Mouse (Mus musculus): ENCODE measurements around the gene Xpnpep3.

The Xpnpep3 gene

DNA sequence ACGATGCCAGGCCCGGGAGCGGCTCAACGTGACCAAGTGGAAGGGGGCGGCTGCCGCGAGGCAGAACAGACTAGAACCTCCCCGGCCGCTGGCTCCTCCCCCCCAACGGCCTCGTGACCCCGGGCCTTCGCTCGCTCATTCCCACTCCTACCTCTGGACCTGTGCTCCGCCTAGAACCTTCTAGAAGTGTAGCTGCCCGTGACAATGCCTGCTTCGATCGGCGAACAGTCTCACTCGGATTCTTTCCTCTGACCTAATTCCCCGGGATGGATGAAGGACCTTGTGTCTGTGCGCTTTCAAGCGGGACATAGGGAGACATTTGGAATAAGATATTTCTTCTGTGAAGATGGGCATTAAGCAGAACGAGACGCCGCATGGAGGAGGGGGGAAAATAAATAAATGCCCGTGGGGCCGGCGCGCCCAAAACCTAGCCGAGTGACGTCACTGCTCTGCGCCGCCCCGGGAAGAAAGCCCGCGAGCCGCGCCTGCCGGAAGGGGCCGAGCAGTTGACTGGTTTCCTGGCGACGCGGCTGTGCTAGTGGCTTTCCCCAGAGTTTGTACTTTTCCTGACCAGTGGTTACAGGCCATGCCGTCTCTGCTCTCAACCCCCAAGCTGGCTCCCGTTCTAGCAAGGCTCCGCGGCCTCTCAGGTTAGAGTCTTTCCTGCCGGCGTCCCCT is at the start of gene Xpnpep3, which contains the start of gene St13:
TSS of gene Xpnpep3 (plus strand) at position 501 of the 678 bp plus-strand sequence.
TSS of gene St13 (minus strand) at position 440 of the 678 bp plus-strand sequence.
- peak; percentile 99 for DNase-seq (ENCODE audit: low read depth, low spot score)

GRCm38 (mm10) chr15:81350401-81350800 is 49.5 kb upstream of the Xpnpep3 start:
- DNase-seq (ENCODE audit: low read depth, low spot score) = no peak

GRCm38 (mm10) chr15:81352638-81353037 is 47.3 kb upstream of the Xpnpep3 start:
- DNase-seq (ENCODE audit: low read depth, low spot score) = no peak

- peak; percentile 81 for DNase-seq (ENCODE audit: low read depth, low spot score)
These were observed 44.7 kb upstream of the Xpnpep3 start for GRCm38 (mm10) chr15:81355146-81355761.

DNA sequence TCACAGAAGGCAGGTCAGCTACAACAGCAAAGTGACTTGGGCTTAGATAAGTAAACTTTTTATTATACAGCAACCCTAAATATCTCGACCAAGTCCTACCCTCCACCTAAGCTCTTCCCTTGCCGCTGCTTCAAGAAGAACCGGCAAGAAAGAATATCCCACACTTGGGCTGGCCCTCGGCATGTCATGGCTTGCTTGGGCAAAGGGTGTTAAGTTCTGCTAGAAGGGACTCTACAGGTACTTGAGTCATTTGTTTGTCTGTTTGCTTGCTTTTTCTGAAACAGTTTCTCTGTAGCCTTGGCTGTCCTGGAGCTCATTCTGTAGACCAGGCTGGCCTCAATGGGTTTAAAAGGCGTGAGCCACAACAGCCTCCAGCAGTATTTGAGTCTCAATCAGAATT is 43.0 kb upstream of the Xpnpep3 start:
- DNase-seq (ENCODE audit: low read depth, low spot score) = no peak

GRCm38 (mm10) chr15:81358943-81359342 is 41.0 kb upstream of the Xpnpep3 start:
- no peak for DNase-seq (ENCODE audit: low read depth, low spot score)

GRCm38 (mm10) chr15:81359421-81359820 is 40.5 kb upstream of the Xpnpep3 start:
- no peak for DNase-seq (ENCODE audit: low read depth, low spot score)

- peak; percentile 98 for DNase-seq (ENCODE audit: low read depth, low spot score)
These were observed 39.5 kb upstream of the Xpnpep3 start, which contains the start of gene Slc25a17 for GRCm38 (mm10) chr15:81360345-81361021. TSS of gene Slc25a17 (minus strand) at chr15:81360812.

GRCm38 (mm10) chr15:81361022-81361404 is 38.9 kb upstream of the Xpnpep3 start:
- no peak for DNase-seq (ENCODE audit: low read depth, low spot score)

DNA sequence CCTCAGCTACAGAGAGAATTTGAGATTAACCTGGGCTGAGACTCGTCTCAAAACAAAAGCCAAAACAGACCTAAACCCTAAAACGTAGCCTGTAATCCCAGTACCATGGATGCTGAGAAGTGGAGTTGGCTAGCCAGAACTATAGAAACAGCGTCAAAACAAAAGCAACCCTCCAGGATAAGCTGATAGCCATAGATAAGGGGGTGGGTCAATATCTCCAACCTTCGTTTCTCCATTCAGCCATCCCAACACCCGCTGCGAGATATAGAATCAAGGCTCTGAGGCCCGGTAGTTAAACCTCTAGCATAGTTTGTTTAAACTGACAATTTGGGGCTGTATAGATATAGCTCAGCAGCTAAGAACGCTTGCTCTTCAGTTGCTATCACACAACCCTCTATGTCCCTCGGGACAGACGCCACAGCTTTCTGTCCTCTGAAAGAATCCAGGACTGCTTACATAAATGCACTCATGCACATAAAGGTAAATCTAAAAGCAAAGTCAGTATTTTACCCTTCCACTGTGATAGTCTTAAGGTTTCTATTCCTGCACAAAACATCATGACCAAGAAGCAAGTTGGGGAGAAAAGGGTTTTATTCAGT is 38.4 kb upstream of the Xpnpep3 start:
- no peak for DNase-seq (ENCODE audit: low read depth, low spot score)

DNA sequence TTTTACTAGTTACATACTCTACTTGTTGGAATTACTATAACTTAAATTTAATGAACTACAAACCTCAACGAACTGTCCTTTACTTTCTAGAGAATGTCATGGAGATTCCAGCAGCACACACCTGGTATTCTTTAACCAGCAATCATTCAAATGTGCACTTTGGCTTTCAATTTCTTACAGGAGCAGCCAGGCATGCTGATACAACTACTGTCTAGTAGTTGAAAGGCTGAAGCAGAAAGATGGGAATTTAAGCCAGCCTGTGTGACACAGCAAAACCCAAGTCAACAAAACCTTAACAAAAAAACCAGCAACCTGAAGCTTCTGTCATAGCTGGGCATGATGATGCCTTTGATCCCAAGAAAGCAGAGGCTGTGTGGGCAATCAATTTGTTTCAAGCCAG is 37.4 kb upstream of the Xpnpep3 start:
- no peak for DNase-seq (ENCODE audit: low read depth, low spot score)

DNA sequence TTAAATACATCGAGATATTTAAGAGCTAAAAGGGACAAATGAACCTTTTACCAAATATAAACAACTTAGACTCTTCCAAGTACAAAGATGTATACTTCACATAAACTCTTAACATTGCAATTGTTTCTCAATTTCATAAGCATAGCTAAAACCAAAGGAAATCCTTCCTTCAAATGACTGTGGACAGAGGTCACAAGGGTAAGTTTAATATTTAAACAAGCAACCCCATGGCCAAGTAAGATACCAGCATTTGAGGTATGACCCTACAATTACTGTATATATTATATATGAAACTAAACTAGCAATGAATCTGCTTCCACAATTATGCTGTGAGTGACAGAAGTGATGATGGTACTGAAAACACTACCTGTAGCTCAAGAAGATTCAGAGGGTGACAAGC is 35.7 kb upstream of the Xpnpep3 start:
- no peak for DNase-seq (ENCODE audit: low read depth, low spot score)

DNA sequence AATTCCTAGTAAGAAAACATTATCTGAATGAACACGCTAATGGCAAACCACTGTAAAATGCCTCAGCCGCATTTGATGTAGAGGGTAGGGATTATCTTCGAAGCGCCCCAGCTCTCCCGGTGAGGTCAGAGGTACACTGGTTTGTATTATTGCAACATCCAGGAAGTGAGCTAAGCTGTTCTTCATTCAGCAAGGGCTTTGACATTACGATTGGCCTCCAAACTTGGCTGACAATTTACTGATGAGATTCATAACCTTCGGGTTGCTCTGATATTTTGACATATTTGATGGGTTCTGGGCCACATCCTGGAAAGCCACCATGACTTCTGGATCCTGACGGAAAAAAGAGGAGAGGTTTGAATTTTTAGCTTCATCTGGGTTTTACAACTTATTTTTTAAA is 34.7 kb upstream of the Xpnpep3 start:
- no peak for DNase-seq (ENCODE audit: low read depth, low spot score)

DNA sequence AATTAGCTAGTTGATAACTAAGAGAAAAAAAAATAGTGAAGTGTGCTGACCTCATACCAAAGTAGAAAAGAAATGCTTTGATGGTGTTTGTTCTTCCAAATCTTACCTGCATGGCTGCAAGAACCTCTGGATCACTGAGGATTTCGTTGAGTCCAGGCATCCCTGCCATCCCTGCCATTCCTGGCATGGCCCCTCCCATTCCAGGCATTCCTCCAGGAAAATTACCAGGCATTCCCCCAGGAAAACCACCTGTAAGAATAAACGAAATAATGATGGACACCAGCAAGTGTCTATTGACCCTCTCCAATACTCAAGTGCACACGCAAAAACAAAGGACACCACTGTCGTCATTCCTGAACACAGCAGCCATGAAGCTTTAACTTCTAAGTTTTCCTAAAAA is 33.7 kb upstream of the Xpnpep3 start:
- DNase-seq (ENCODE audit: low read depth, low spot score) = no peak

GRCm38 (mm10) chr15:81368601-81369000 is 31.3 kb upstream of the Xpnpep3 start:
- no peak for DNase-seq (ENCODE audit: low read depth, low spot score)

GRCm38 (mm10) chr15:81370356-81370755 is 29.6 kb upstream of the Xpnpep3 start:
- peak; percentile 77 for DNase-seq (ENCODE audit: low read depth, low spot score)

GRCm38 (mm10) chr15:81374621-81375020 is 25.3 kb upstream of the Xpnpep3 start:
- DNase-seq (ENCODE audit: low read depth, low spot score) = no peak

- DNase-seq (ENCODE audit: low read depth, low spot score) = no peak
These were observed 21.1 kb upstream of the Xpnpep3 start for GRCm38 (mm10) chr15:81378845-81379244.

DNA sequence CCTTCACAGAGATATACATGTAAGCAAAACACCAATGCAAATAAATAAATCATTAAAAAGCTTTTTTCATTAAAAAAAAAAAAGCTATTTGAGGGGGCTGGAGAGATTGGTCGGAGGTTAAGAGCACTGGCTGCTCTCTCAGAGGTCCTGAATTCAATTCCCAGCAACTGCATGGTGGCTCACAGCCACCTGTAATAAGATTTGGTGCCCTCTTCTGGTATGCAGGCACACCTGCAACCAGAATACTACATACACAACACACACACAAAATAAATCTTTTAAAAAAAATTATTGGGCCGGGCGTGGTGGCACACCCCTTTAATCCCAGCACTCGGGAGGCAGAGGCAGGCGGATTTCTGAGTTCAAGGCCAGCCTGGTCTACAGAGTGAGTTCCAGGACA is 13.6 kb upstream of the Xpnpep3 start:
- peak; percentile 64 for DNase-seq (ENCODE audit: low read depth, low spot score)

DNA sequence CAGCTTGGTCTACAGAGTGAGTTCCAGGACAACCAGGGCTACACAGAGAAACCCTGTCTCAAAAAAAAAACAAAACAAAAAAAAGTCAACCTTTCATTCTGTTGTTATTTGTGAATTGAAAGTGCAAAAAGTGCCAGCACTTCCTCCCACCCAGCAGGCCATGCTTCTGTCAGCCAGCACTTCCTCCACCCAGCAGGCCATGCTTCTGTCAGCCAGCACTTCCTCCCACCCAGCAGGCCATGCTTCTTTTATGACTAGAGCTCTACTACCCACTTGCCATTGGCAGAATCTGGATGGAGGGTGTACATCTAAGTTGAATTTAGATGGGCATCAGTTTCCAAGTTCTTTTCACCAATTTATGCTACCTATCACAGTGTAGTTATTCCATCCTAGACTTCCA is 6.9 kb upstream of the Xpnpep3 start:
- no peak for DNase-seq (ENCODE audit: low read depth, low spot score)

GRCm38 (mm10) chr15:81394211-81394915 is 5.6 kb upstream of the Xpnpep3 start:
- no peak for DNase-seq (ENCODE audit: low read depth, low spot score)

DNA sequence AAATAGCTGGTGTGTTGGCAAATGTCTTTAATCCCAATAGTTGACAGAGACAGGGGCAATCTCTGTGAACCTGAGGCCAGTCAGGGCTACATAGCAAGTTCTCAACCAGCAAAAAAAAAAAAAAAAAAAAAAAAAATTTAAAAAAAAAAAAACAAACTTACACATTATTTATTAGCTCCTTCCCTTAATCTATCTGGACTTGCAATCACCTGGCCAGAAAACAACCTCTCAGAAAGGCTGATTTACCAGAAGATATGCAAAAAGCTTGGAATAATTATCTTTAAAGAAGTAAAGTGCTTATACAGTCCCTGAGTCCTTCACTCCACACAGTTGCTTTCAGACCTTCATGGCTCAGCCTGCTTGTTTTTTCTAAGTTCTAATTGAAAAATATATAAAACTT is 1.7 kb upstream of the Xpnpep3 start:
- no peak for DNase-seq (ENCODE audit: low read depth, low spot score)
